Mouse (Mus musculus) kidney, postnatal 14 days (tissue): ENCODE data around the gene Capn15.

Experiments used
- DNase-seq: peaks from one replicate; pipeline ENCODE4 v3.0.0; 2022; ENCODE audit warnings: mixed read lengths

Gene Capn15

GRCm38 (mm10) chr17:25992274-25992673 lies 6.7 kb upstream of the Capn15 start:
- no peak for DNase-seq

DNA sequence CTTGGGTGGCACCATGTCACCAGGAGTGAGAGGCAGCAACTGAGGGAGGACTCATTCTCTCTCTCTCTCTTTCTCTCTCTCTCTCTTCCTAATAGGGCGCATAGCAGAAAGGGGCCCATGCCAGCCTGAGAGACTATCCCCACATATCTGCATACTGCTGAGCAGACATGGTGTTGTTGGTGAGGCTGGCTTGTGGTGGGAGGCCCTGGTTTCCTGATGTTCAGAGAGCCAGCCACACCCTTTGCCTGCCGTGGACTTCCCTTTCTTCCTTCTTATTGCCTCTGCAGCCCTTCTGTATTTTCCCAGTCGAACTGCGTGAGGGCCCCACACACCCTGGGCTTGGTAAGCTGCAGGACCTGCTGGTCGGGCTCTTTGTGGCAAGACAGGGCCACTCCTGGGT lies 4.7 kb upstream of the Capn15 start:
- DNase-seq, result no peak

DNA sequence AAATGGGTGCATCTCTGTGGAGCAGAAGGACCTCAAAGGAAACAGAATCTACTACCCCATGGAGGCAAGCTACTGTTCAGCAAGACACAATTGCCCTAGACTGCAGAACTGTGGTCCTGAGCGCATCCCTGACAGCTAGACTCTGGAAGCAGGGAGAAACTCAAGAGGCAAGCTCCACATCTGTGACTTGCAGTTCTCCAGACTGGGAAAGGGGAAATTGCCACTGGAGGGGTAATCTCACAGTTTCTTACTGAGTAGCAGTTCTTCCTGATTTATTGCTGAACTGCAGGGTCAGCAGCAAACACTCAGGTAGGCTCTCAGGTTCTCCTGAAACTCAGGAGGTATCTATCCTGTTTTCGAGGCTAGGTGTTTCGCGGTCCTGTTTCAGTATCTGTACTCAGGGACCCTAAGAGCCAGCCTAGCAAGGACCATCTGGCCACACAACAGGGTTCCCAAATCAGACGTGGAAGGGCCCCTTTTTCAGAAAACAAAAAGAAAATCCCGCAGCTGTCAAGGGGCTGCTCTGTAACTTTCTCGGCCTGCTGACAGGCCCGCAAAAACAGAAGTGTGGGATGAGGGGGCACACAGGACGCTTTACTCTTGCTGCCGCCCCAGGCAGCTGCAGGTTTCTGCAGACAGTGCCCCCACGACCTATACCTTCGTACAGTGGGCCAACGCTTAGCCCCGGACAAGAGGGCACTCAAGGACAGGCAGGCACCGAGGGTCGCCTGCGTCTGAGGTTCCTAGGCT lies 865 bp downstream of the Capn15 start:
- DNase-seq, result no peak

GRCm38 (mm10) chr17:25984066-25984465 lies 1.5 kb downstream of the Capn15 start:
- no peak for DNase-seq

DNA sequence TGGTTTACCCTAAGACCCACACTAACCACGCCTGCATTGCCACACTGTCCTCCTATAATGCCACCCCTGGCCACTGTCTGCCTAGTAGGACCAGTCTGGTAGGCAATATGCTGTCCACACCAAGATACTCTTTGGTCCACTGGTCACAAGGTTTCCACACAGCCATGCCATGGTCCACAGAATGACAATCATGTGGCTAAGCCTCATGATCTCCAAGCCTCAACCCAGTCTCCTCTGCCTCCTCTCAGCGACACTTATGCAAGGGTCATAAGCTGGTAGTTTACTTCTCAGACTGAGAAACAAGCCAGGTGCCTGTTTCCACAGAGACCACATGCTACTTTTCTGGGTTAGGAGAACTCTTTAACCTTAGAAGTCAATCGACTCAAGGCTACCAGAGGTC lies 2.7 kb downstream of the Capn15 start:
- DNase-seq, result no peak

DNA sequence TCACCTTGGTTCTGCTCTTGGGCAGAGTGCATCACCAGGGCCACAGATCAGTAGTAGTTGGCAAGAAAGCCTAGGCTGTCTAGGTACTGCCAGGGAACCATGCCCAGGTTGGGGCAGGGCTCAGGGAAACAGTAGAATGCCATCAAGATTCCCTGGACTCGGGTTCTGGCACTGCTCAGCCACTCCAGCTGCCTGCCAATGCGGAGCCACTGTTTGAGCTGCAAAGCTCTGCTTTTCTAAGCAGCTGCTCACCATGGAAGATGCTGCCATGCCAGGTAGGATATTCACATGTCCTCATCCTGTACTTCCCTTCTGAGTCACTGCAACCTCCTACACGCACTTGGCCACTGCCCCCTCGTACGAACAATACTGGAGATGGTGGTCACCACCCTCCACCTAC lies 4.7 kb downstream of the Capn15 start:
- no peak for DNase-seq

- peak; percentile 52 for DNase-seq
These were observed 5.5 kb downstream of the Capn15 start for GRCm38 (mm10) chr17:25979829-25980738.

- no peak for DNase-seq
These were observed 14.5 kb downstream of the Capn15 start for GRCm38 (mm10) chr17:25970954-25971707.

- DNase-seq, result no peak
These were observed 15.1 kb downstream of the Capn15 start for GRCm38 (mm10) chr17:25970448-25970847.

DNA sequence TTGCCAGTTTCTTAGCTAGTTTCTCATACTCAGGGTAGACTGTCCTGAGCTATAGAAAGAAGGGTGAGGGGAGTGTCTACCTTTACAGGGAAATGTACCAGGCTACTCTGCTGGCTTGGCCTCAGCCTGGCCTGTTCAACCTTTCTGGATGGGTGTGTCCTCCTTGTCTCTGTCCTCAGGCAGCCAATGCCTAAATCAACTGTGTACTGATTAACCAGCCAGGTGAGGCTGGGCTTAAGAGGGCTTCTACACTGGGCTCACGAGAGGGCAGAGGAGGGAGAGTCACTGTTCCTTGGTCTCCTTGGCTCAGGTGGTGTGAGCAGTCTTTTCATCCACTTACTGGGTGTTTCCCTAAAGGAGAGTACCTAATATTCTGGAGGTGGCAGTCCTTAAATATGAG lies 17.4 kb downstream of the Capn15 start:
- DNase-seq, result peak; percentile 80

GRCm38 (mm10) chr17:25967652-25968051 lies 17.9 kb downstream of the Capn15 start:
- DNase-seq, result peak; percentile 63

GRCm38 (mm10) chr17:25964271-25964670 lies 21.3 kb downstream of the Capn15 start:
- DNase-seq, result no peak

DNA sequence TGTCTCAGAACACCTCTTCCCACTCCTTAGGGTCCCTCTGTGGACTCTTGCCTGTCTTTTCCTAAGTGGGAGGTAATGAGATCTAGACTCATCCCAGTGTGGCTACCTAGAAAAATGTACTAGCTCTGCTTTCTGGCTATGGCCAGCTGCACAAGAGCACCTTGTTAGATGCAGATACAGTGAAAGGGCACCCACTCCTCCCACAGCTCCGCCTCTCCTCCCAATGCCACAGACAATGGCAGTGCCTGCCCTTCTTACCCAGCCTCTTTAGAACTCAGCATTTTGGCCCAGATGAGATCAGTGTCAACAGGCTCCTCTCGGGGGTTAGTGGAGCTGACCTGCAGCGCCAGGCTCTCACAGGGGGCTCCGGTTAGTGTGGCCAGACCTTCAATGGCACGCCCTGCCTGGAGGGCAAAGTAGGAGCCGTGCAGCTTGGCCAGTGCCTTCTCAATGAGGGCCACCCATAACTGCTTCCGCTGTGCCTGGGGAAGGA lies 23.1 kb downstream of the Capn15 start:
- DNase-seq, result no peak

DNA sequence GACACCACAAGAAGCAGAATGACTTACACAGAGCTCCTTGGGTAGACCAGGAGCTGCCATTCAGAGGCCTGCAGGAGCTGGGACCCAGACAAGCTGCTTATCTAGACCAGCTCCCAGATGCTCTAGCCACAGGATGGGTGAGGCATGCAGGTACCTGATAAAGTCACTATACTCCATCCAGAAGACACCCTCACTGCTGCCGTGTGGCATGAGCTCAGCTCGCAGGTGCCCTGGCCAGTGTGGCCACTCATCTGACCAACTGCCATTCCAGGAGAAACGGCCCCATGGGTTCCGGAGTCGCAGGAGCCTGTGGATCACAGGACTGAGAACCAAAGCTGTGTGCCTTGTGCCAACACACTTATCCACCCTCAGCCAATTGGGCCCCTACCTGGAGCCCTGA lies 24.0 kb downstream of the Capn15 start:
- no peak for DNase-seq

- DNase-seq, result no peak
These were observed 25.7 kb downstream of the Capn15 start for GRCm38 (mm10) chr17:25959630-25960467.

DNA sequence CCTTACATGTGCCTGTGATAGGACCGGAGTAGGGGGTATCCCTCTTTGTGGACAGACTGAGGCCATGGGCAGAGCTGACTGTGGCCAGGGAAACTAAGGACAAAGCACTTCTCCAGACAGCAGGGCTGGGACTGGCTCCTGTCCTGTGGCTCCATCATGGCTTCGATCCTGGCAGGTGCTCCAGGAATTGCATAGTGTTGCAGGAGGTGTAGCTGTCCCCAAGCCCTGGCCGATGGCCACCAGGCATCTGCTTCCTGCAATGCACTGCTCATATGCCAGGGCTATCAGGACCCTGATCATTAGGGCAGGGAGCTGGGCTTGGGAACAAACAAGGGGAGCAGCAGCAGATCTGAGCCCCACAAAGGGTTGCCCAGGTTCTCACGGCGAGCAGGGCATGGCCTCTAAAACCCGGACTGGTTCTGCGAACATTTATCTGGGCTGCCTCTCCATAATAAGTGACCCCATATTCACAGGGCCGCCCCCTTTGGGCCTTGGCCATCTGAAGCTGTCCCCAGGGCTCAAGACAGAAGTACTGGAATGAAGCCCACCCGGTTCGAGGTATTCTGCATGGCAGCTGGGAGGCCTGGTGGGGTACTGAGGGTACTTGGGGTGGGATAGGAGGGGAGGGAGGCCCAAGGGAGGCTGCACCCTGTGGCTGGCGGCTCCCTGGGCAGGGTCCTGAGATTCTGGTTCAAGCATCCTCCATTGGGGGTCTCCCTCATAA lies 26.7 kb downstream of the Capn15 start:
- no peak for DNase-seq

DNA sequence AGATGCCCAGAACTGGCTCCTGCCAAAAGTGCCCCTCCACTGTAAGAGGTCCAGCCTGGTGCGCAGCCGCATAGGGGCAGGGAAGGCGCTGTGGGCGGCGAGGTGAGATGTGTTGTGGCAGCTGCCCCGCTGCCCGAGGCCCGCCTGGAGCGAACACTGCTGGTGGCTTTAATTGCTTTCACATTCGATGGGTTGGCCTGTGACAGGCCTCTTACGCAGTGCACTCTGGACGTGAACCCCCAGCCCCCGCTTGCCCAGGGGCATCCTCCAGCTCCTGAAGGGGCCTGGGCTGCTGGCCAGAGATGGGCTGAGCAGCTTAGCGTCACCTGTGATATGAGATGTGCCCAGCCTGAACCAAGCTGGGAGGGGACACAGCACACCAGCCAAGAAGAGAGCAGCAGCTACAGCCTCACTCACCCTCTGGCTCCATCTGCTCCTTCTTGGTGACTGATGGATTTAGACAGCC lies 28.0 kb downstream of the Capn15 start:
- DNase-seq, result no peak

DNA sequence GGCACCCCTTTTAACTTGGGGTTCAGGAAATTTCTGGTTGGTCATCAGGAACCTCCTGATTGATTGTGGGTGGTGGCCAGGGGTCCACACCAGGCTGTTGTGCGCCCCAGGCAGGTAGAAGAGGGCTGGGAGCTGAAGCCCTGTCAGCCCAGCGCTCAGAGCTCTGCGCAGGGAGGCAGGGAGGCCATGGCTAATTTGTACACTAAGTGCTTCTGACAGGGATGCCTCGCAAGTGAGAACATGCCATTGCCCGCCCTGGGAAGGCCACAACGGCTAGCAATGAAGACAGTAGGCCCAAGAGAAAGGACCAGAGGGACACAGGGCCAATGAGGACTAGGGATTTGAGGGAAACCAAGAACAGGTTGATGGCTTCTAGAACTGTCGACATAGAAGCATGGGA lies 29.0 kb downstream of the Capn15 start:
- no peak for DNase-seq

- no peak for DNase-seq
These were observed 29.4 kb downstream of the Capn15 start for GRCm38 (mm10) chr17:25956201-25956600.

DNA sequence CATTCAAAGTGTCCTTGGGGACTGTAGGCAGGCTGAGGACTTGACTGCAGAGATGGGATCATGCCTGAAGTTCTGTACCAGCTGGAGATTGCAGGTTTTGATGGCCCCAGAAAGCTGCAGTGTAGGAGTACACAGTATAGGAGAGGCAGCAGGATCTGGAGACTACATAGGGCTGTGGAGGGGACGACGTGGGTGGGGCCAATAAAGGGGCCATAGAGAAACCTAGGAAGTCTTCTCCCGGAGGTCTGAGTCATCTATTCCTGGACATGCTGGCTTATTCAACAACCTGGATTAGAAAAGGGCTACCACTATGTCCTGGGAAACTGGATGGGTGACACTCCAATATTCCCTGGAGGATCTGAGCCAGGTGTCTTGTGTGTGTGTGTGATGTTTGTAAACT lies 29.9 kb downstream of the Capn15 start:
- no peak for DNase-seq

GRCm38 (mm10) chr17:25954671-25955070 lies 30.9 kb downstream of the Capn15 start:
- no peak for DNase-seq
